9 mouse cellular contexts compared by ENCODE assay signal in genomic region chr4:150236031-150236430, GRCm38 (mm10). TPM values are rescaled to one million over a fixed set of nuclear protein-coding genes. Genes with fewer than 3 reads are reported as not detected.
DNase-seq lines count a peak whose midpoint lies in the region; ATAC-seq and TF ChIP-seq lines count a peak whose summit lies in the region.
"Had no signal": no experiment of that assay in that cellular context is flagged by ENCODE, and none has a peak within 500 bp of the region (broad histone marks: within the 10 kb centered on the region; RNA-seq: fewer than 3 reads in every experiment).

No protein-coding gene starts in this region.

- H3K27ac ChIP-seq in heart, postnatal 0 days (ENCODE audit: low read depth): peak overlapping the region; percentile 97
- H3K27ac ChIP-seq in bone marrow, adult 2 months (ENCODE audit: control insufficient read depth, insufficient read depth, low read depth, low read length, poor library complexity): no peak overlapping the region
- H3K27ac ChIP-seq in hindbrain, embryonic 14.5 days: peak overlapping the region; percentile 100
- H3K27ac ChIP-seq in midbrain, embryonic 14.5 days (replicated peaks; ENCODE audit: low read depth, low read length): peak overlapping the region; percentile 100

- intact Hi-C loops in left cerebral cortex, postnatal 4 days (cut with DNase I): no loop called here

- no peak for DNase-seq in heart, postnatal 0 days (ENCODE audit: low spot score)
- DNase-seq in heart, adult 9 months (ENCODE audit: low spot score in 2 of 2): no peak
- DNase-seq in hindbrain, embryonic 14.5 days (ENCODE audit: low spot score): no peak
- DNase-seq in midbrain, embryonic 14.5 days: no peak
- no peak for DNase-seq in right cerebral cortex, postnatal 36 days (ENCODE audit: low spot score in 2 of 2)
- no peak for DNase-seq in left cerebral cortex, postnatal 4 days
- DNase-seq in embryo, embryonic 9.5 days (ENCODE audit: extremely low spot score): no peak
- DNase-seq: gastrocnemius, postnatal 25 days had no signal

- H3K27me3 ChIP-seq in heart, postnatal 0 days (ENCODE audit: control insufficient read depth, insufficient read depth, low read length): no peaks in the 10 kb centered on the region
- no peaks in the 10 kb centered on the region for H3K27me3 ChIP-seq in hindbrain, embryonic 14.5 days (ENCODE audit: control insufficient read depth, insufficient read depth, low read length)
- no peaks in the 10 kb centered on the region for H3K27me3 ChIP-seq in midbrain, embryonic 14.5 days (ENCODE audit: control insufficient read depth, insufficient read depth, low read length)

- TF ChIP-seq POLR2A in bone marrow, adult 2 months (IDR thresholded peaks at IDR 0.05; ENCODE audit: borderline replicate concordance, control insufficient read depth, low read depth, low read length): no peak

- H3K4me2 ChIP-seq in heart, postnatal 0 days (ENCODE audit: low read depth, low read length): peak overlapping the region; percentile 85
- peak overlapping the region; percentile 84 for H3K4me2 ChIP-seq in hindbrain, embryonic 14.5 days (replicated peaks)
- peak overlapping the region; percentile 86 for H3K4me2 ChIP-seq in midbrain, embryonic 14.5 days (ENCODE audit: low read length)

- 0 out of 2 replicates have a peak overlapping the region, but pooled peaks have one; percentile 86 for H3K9ac ChIP-seq in heart, postnatal 0 days (replicated peaks; ENCODE audit: low read depth, low read length)
- peak overlapping the region; percentile 84 for H3K9ac ChIP-seq in hindbrain, embryonic 14.5 days
- peak overlapping the region; percentile 91; the same call in 1 of the 2 replicates for H3K9ac ChIP-seq in midbrain, embryonic 14.5 days (replicated peaks; ENCODE audit: low read length)

- WGBS in heart, postnatal 0 days: 82% methylated on average over 8 of the region's 8 CpGs
- 57% methylated on average over 8 of the region's 8 CpGs for whole genome bisulfite sequencing in bone marrow, adult 2 months
- WGBS in hindbrain, embryonic 14.5 days: 83% methylated on average over 8 of the region's 8 CpGs
- 82% methylated on average over 8 of the region's 8 CpGs for WGBS in midbrain, embryonic 14.5 days

- H3K4me3 ChIP-seq in heart, postnatal 0 days (ENCODE audit: low read depth, low read length): peak overlapping the region; percentile 90; the same call in 1 of the 2 replicates
- H3K4me3 ChIP-seq in bone marrow, adult 2 months (replicated peaks; ENCODE audit: control insufficient read depth, low read depth, low read length): peak overlapping the region; percentile 89
- H3K4me3 ChIP-seq in hindbrain, embryonic 14.5 days (replicated peaks; ENCODE audit: low read length): peak overlapping the region; percentile 75
- H3K4me3 ChIP-seq in midbrain, embryonic 14.5 days (replicated peaks; ENCODE audit: low read depth, low read length): peak overlapping the region; percentile 50

- peaks cover 53% of the 10 kb centered on the region for H3K4me1 ChIP-seq in heart, postnatal 0 days (ENCODE audit: control insufficient read depth, insufficient read depth)
- peaks cover 4% of the 10 kb centered on the region; the same call in 1 of the 2 replicates for H3K4me1 ChIP-seq in bone marrow, adult 2 months (ENCODE audit: control insufficient read depth, insufficient read depth, low read length)
- H3K4me1 ChIP-seq in hindbrain, embryonic 14.5 days (replicated peaks; ENCODE audit: control insufficient read depth, insufficient read depth, low read length): peaks cover 24% of the 10 kb centered on the region
- H3K4me1 ChIP-seq in midbrain, embryonic 14.5 days (ENCODE audit: control insufficient read depth, insufficient read depth, low read length): peaks cover 30% of the 10 kb centered on the region

- H3K9me3 ChIP-seq in heart, postnatal 0 days (replicated peaks; ENCODE audit: control insufficient read depth, low read length): no peaks in the 10 kb centered on the region
- no peaks in the 10 kb centered on the region for H3K9me3 ChIP-seq in hindbrain, embryonic 14.5 days (ENCODE audit: control insufficient read depth, low read length)
- H3K9me3 ChIP-seq in midbrain, embryonic 14.5 days (ENCODE audit: control insufficient read depth, low read length): no peaks in the 10 kb centered on the region

- no peak for TF ChIP-seq CTCF in heart, postnatal 0 days (IDR thresholded peaks at IDR 0.05; ENCODE audit: low read depth)
- no peak for TF ChIP-seq CTCF in bone marrow, adult 2 months (IDR thresholded peaks at IDR 0.05; ENCODE audit: control insufficient read depth, insufficient read depth, low read length)

- ATAC-seq in heart, postnatal 0 days (ENCODE audit: insufficient read depth, low read depth): no peak
- ATAC-seq in hindbrain, embryonic 14.5 days (ENCODE audit: low FRiP score): no peak
- ATAC-seq in midbrain, embryonic 14.5 days (ENCODE audit: low FRiP score, low TSS enrichment): no peak

- TF ChIP-seq EP300 in heart, postnatal 0 days (IDR thresholded peaks at IDR 0.05; ENCODE audit: low read depth): no peak

- H3K36me3 ChIP-seq in heart, postnatal 0 days (replicated peaks; ENCODE audit: control insufficient read depth, insufficient read depth, low read length): peaks cover 14% of the 10 kb centered on the region
- H3K36me3 ChIP-seq in hindbrain, embryonic 14.5 days (replicated peaks; ENCODE audit: control insufficient read depth, insufficient read depth): peaks cover 8% of the 10 kb centered on the region
- H3K36me3 ChIP-seq in midbrain, embryonic 14.5 days (ENCODE audit: control insufficient read depth, insufficient read depth, low read length): peaks cover 7% of the 10 kb centered on the region

RNA-seq across cellular contexts. Expression of gene Eno1, which starts 0.5 kb away (rescaled TPM):
- 525 and 625 TPM in 2 replicates for total RNA-seq in heart, postnatal 0 days (2014; rRNA removed; ENCODE audit: low replicate concordance)
- 999 and 1,074 TPM in 2 replicates for polyA plus RNA-seq in heart, postnatal 0 days (2015; fragmentation: Nextera tagmentation; extraction: Ambion mirVana)
- polyA plus RNA-seq in bone marrow, adult 2 months (2011; ENCODE audit: insufficient read depth, insufficient read length, low replicate concordance, missing spikeins): 26.0 and 96.4 TPM in 2 replicates
- 955 and 1,038 TPM in 2 replicates for polyA plus RNA-seq in hindbrain, embryonic 14.5 days (2014; fragmentation: Nextera tagmentation; extraction: Ambion mirVana)
- polyA plus RNA-seq in midbrain, embryonic 14.5 days (2014; fragmentation: Nextera tagmentation; extraction: Ambion mirVana): 935 and 972 TPM in 2 replicates
- 100 to 1,000 TPM; 204 to 220 TPM for total RNA-seq in left cerebral cortex, postnatal 4 days (2021)

RNA-seq across cellular contexts. Expression of gene Car6, which starts 34.9 kb away (rescaled TPM):
- total RNA-seq in heart, postnatal 0 days (2014; rRNA removed; ENCODE audit: low replicate concordance): not detected in 2 replicates
- polyA plus RNA-seq in heart, postnatal 0 days (2015; fragmentation: Nextera tagmentation; extraction: Ambion mirVana): not detected in 2 replicates
- not detected in 2 replicates for polyA plus RNA-seq in bone marrow, adult 2 months (2011; ENCODE audit: insufficient read depth, insufficient read length, low replicate concordance, missing spikeins)
- polyA plus RNA-seq in hindbrain, embryonic 14.5 days (2014; fragmentation: Nextera tagmentation; extraction: Ambion mirVana): not detected in 2 replicates
- polyA plus RNA-seq in midbrain, embryonic 14.5 days (2014; fragmentation: Nextera tagmentation; extraction: Ambion mirVana): 0.32 TPM in 1 of 2 replicates, not detected in the other
- total RNA-seq in left cerebral cortex, postnatal 4 days (2021): not detected
- total RNA-seq: gastrocnemius, postnatal 25 days had no signal

RNA-seq across cellular contexts. Expression of gene Rere, which starts 45.4 kb away (rescaled TPM):
- 13.9 and 17.9 TPM in 2 replicates for total RNA-seq in heart, postnatal 0 days (2014; rRNA removed; ENCODE audit: low replicate concordance)
- polyA plus RNA-seq in heart, postnatal 0 days (2015; fragmentation: Nextera tagmentation; extraction: Ambion mirVana): 11.9 and 14.6 TPM in 2 replicates
- 31.8 and 61.3 TPM in 2 replicates for polyA plus RNA-seq in bone marrow, adult 2 months (2011; ENCODE audit: insufficient read depth, insufficient read length, low replicate concordance, missing spikeins)
- 44.4 and 46.8 TPM in 2 replicates for polyA plus RNA-seq in hindbrain, embryonic 14.5 days (2014; fragmentation: Nextera tagmentation; extraction: Ambion mirVana)
- polyA plus RNA-seq in midbrain, embryonic 14.5 days (2014; fragmentation: Nextera tagmentation; extraction: Ambion mirVana): 37.6 and 48.6 TPM in 2 replicates
- total RNA-seq in left cerebral cortex, postnatal 4 days (2021): 100 to 1,000 TPM in 1 of 2 experiments, 10 to 100 TPM in 1; 98.6 to 106 TPM
